Mouse (Mus musculus) CD8-positive naive resting alpha-beta T cell, adult 2 months (primary cell): ENCODE data around the gene Slc2a9.
A peak's percentile ranks its signal among the peaks of the same experiment; 100 is the strongest.
"Not testable (repeated sequence)": the region's sequence is repeated elsewhere in the genome, so short reads cannot be mapped to it uniquely, and the experiment has no call there.

Source experiments
- DNase-seq, 2 experiments: peaks; one replicate each; pipeline ENCODE4 v3.0.0; 2022; ENCODE audit warnings: low read depth in 2 of 2, low spot score in 2 of 2

Slc2a9 gene

GRCm38 (mm10) chr5:38504116-38504515 lies 1.2 kb upstream of the Slc2a9 start:
- no peak for DNase-seq

- no peak for DNase-seq
These were observed 2.9 kb downstream of the Slc2a9 start for GRCm38 (mm10) chr5:38500043-38500442.

GRCm38 (mm10) chr5:38499316-38499811 lies 3.6 kb downstream of the Slc2a9 start:
- no peak for DNase-seq

- no peak for DNase-seq
These were observed 4.5 kb downstream of the Slc2a9 start for GRCm38 (mm10) chr5:38498479-38498878.

- no peak for DNase-seq
These were observed 6.4 kb downstream of the Slc2a9 start for GRCm38 (mm10) chr5:38496491-38497057.

GRCm38 (mm10) chr5:38493890-38494289 lies 9.1 kb downstream of the Slc2a9 start:
- DNase-seq, result no peak

GRCm38 (mm10) chr5:38491763-38492162 lies 11.2 kb downstream of the Slc2a9 start:
- no peak for DNase-seq

- DNase-seq, result no peak
These were observed 13.2 kb downstream of the Slc2a9 start for GRCm38 (mm10) chr5:38489739-38490138.

- no peak for DNase-seq
These were observed 14.0 kb downstream of the Slc2a9 start for GRCm38 (mm10) chr5:38488673-38489615.

- DNase-seq, result no peak
These were observed 14.9 kb downstream of the Slc2a9 start for GRCm38 (mm10) chr5:38488026-38488425.

- no peak for DNase-seq
These were observed 15.7 kb downstream of the Slc2a9 start for GRCm38 (mm10) chr5:38487247-38487646.

- no peak for DNase-seq
These were observed 17.0 kb downstream of the Slc2a9 start for GRCm38 (mm10) chr5:38485946-38486345.

GRCm38 (mm10) chr5:38483518-38484110 lies 19.3 kb downstream of the Slc2a9 start:
- no peak for DNase-seq

GRCm38 (mm10) chr5:38480822-38481707 lies 21.9 kb downstream of the Slc2a9 start:
- DNase-seq, result no peak

- peak; percentile 15 to 47 for DNase-seq
These were observed 22.8 kb downstream of the Slc2a9 start for GRCm38 (mm10) chr5:38479908-38480725.

GRCm38 (mm10) chr5:38479545-38479907 lies 23.4 kb downstream of the Slc2a9 start:
- not testable (repeated sequence) for DNase-seq

- DNase-seq, result peak in 1 of 2 experiments; percentile 12
These were observed 23.9 kb downstream of the Slc2a9 start for GRCm38 (mm10) chr5:38479027-38479426.

- DNase-seq, result no peak
These were observed 25.1 kb downstream of the Slc2a9 start for GRCm38 (mm10) chr5:38477731-38478445.

- peak in 1 of 2 experiments; percentile 18 for DNase-seq
These were observed 25.9 kb downstream of the Slc2a9 start for GRCm38 (mm10) chr5:38476861-38477565.
